Mouse (Mus musculus) E14TG2a.4 (cell line): ENCODE data around the gene Itpr2.

Experiments
- CTCF ChIP-seq: conservative IDR thresholded peaks from 2 replicates; pipeline ENCODE4 v1.5.1; 2014; ENCODE audit warnings: low read length
- NANOG ChIP-seq: IDR thresholded peaks from 2 replicates; pipeline ENCODE4 v1.6.1; 2014; ENCODE audit warnings: borderline replicate concordance, low read length, mixed read lengths
- POU5F1 ChIP-seq: IDR thresholded peaks from 2 replicates; pipeline ENCODE4 v1.6.1; 2014; ENCODE audit warnings: low read length, borderline replicate concordance

DNA sequence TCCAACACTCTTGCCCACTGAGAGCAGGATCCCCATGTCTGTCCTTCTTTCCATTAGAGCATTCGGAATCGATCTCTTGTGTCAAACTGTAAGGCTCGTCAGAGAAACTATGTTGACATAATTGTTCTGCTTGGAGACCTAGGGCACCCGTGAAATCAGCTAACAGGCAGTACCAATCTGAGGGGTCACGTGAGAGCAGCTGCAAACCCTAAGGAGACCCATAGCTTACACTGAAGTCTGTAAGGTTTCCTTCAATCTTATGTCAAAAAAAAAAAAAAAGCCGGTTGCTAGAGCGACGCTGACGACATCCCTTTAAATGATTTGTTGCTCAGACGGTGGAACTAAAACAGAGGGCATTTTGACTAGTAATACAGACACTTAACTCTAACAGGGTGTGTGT lies 212.2 kb downstream of the Itpr2 start:
- TF ChIP-seq CTCF (no peak), NANOG (no peak), POU5F1 (no peak)
